Mouse (Mus musculus): ENCODE measurements around the gene Igfbp7. TPM values are rescaled to one million over a fixed set of nuclear protein-coding genes. Genes with fewer than 3 reads are reported as not detected.

Gene Igfbp7
- total and polyA plus RNA-seq, 3 experiments: 0.17 to 0.70 (median 0.35) TPM

DNA sequence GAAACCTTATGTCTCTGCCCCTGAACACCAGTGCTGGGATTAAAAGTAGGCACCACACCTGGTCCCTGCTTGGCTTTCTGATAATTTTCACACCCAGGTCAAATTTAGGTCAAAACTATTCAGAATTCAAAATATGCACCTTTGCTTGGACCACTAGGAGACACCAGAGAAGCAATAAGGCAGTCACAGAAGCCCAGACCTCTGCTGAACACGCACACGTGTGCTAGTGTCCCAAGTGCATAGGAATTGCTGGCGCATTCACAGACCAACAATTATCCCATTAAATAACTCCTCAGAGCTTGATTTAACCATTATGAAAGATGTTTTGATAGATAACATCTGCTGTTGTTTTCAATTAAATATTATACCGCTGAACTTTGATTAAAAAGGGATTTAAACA lies 22.2 kb upstream of the Igfbp7 start:
- in situ Hi-C loops (cut with MboI; ENCODE audit: low pct_ligation_motif_present, low pct_unique_long_range_greater_than_20kb, low sequenced_read_pairs) (no loop called here), dilution Hi-C loops (cut with MboI; ENCODE audit: extremely low pct_ligation_motif_present, extremely low pct_unique_long_range_greater_than_20kb, low sequenced_read_pairs) (no loop called here)
- no peak overlapping the region for H3K4me3 ChIP-seq (replicated peaks in 1 of 3; ENCODE audit: low read depth in 2 of 3, low read length in 2 of 3, poor library complexity in 1 of 3)
- no peaks in the 10 kb centered on the region for H3K27me3 ChIP-seq (replicated peaks)
- TF ChIP-seq MXI1 (IDR thresholded peaks at IDR 0.05; ENCODE audit: low read depth, low read length): no peak
- no peak for TF ChIP-seq ELF1 (IDR thresholded peaks at IDR 0.05; ENCODE audit: low read depth, low read length)
- TF ChIP-seq GABPA (IDR thresholded peaks at IDR 0.05; ENCODE audit: insufficient replicate concordance, low read depth, low read length): no peak
- TF ChIP-seq CTCF (conservative IDR thresholded peaks at IDR 0.05 in 1 of 2, IDR thresholded peaks at IDR 0.05 in 1 of 2; ENCODE audit: low read depth in 2 of 2, low read length in 2 of 2): no peak
- no peak for TF ChIP-seq JUND (conservative IDR thresholded peaks at IDR 0.05; ENCODE audit: low read depth, low read length)
- TF ChIP-seq HCFC1 (IDR thresholded peaks at IDR 0.05; ENCODE audit: low read depth, low read length): no peak
- TF ChIP-seq IRF4 (IDR thresholded peaks at IDR 0.05; ENCODE audit: low read depth, low read length): no peak
- TF ChIP-seq TBP (conservative IDR thresholded peaks at IDR 0.05; ENCODE audit: low read depth, low read length): no peak
- no peak for TF ChIP-seq NELFE (IDR thresholded peaks at IDR 0.05; ENCODE audit: low read depth, low read length)
- no peak for TF ChIP-seq ZC3H11A (IDR thresholded peaks at IDR 0.05; ENCODE audit: low read depth, low read length)
- no peak for TF ChIP-seq MAZ (IDR thresholded peaks at IDR 0.05; ENCODE audit: low read depth, low read length)
- TF ChIP-seq POLR2AphosphoS2 (IDR thresholded peaks at IDR 0.05; ENCODE audit: low read depth, low read length): no peak
- no peak for TF ChIP-seq EP300 (IDR thresholded peaks at IDR 0.05; ENCODE audit: low read length)
- no peak overlapping the region for H3K27ac ChIP-seq (ENCODE audit: insufficient read depth, low read depth)
- peaks cover 0 to 7% of the 10 kb centered on the region in 2 experiments; a peak in 2 of 4 replicates for H3K4me1 ChIP-seq (ENCODE audit: control insufficient read depth in 1 of 2, insufficient read depth in 2 of 2)
- no peak overlapping the region for H3K9ac ChIP-seq (ENCODE audit: insufficient read depth, low read depth)
- no peak overlapping the region for H3K4me2 ChIP-seq (ENCODE audit: insufficient read depth, low read depth, poor library complexity, severe bottlenecking)
- no peaks in the 10 kb centered on the region for H3K79me2 ChIP-seq (replicated peaks; ENCODE audit: control insufficient read depth, extremely low read depth, insufficient read depth, poor library complexity, severe bottlenecking)
- no peaks in the 10 kb centered on the region for H3K36me3 ChIP-seq (replicated peaks in 1 of 2; ENCODE audit: control insufficient read depth in 1 of 2, insufficient read depth in 1 of 2, low read length in 1 of 2)
- H3K9me3 ChIP-seq (replicated peaks; ENCODE audit: low read length): no peaks in the 10 kb centered on the region
- no peak for DNase-seq (ENCODE audit: extremely low read depth)

GRCm38 (mm10) chr5:77428526-77428925 lies 20.7 kb upstream of the Igfbp7 start:
- no peak for DNase-seq (ENCODE audit: extremely low read depth)
- dilution Hi-C loops (cut with MboI; ENCODE audit: extremely low pct_ligation_motif_present, extremely low pct_unique_long_range_greater_than_20kb, low sequenced_read_pairs): no loop called here
- Histone ChIP-seq H3K27me3 (replicated peaks) (no peaks in the 10 kb centered on the region), H3K4me3 (replicated peaks in 1 of 3; ENCODE audit: low read depth in 2 of 3, low read length in 2 of 3, poor library complexity in 1 of 3) (no peak overlapping the region), H3K4me2 (ENCODE audit: insufficient read depth, low read depth, poor library complexity, severe bottlenecking) (no peak overlapping the region), H3K36me3 (replicated peaks in 1 of 2; ENCODE audit: control insufficient read depth in 1 of 2, insufficient read depth in 1 of 2, low read length in 1 of 2) (no peaks in the 10 kb centered on the region), H3K27ac (ENCODE audit: insufficient read depth, low read depth) (no peak overlapping the region), H3K9me3 (replicated peaks; ENCODE audit: low read length) (no peaks in the 10 kb centered on the region), H3K79me2 (replicated peaks; ENCODE audit: control insufficient read depth, extremely low read depth, insufficient read depth, poor library complexity, severe bottlenecking) (no peaks in the 10 kb centered on the region), H3K9ac (ENCODE audit: insufficient read depth, low read depth) (no peak overlapping the region), H3K4me1 (ENCODE audit: control insufficient read depth in 1 of 2, insufficient read depth in 2 of 2) (peaks cover 0 to 1% of the 10 kb centered on the region in 2 experiments; a peak in 1 of 4 replicates)
- in situ Hi-C loops (cut with MboI; ENCODE audit: low pct_ligation_motif_present, low pct_unique_long_range_greater_than_20kb, low sequenced_read_pairs): no loop called here
- TF ChIP-seq TCF12 (IDR thresholded peaks at IDR 0.05; ENCODE audit: low read depth, low read length) (no peak), IRF4 (IDR thresholded peaks at IDR 0.05; ENCODE audit: low read depth, low read length) (no peak), ETS1 (conservative IDR thresholded peaks at IDR 0.05; ENCODE audit: low read depth, low read length) (no peak)

DNA sequence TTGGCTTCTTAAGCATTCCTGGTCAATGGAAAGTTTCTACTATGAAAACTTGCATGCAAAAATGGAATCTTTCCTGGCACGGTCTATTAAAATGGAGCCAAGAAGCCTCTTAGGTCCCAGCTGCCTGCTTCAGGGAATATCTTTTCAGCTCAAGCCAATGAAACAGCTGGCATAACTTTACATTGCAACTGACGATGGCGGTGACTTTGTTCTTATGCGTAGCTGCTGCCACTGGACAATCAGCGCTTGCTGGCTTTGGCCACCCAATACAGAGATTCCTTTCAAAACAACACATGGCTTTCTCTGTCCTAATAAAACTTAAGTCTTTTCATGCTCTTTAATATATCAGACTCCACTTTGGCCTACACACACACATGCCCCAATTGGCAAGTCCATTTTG lies 20.1 kb upstream of the Igfbp7 start:
- dilution Hi-C loops (cut with MboI; ENCODE audit: extremely low pct_ligation_motif_present, extremely low pct_unique_long_range_greater_than_20kb, low sequenced_read_pairs): no loop called here
- no peaks in the 10 kb centered on the region for H3K27me3 ChIP-seq (replicated peaks)

More for the DNA sequence above, 20.1 kb upstream of the Igfbp7 start:
- Histone ChIP-seq H3K27ac (ENCODE audit: insufficient read depth, low read depth) (no peak overlapping the region), H3K4me3 (replicated peaks in 1 of 3; ENCODE audit: low read depth in 2 of 3, low read length in 2 of 3, poor library complexity in 1 of 3) (no peak overlapping the region), H3K4me1 (ENCODE audit: control insufficient read depth in 1 of 2, insufficient read depth in 2 of 2) (no peaks in the 10 kb centered on the region), H3K4me2 (ENCODE audit: insufficient read depth, low read depth, poor library complexity, severe bottlenecking) (no peak overlapping the region), H3K9ac (ENCODE audit: insufficient read depth, low read depth) (no peak overlapping the region), H3K9me3 (replicated peaks; ENCODE audit: low read length) (no peaks in the 10 kb centered on the region), H3K36me3 (replicated peaks in 1 of 2; ENCODE audit: control insufficient read depth in 1 of 2, insufficient read depth in 1 of 2, low read length in 1 of 2) (no peaks in the 10 kb centered on the region), H3K79me2 (replicated peaks; ENCODE audit: control insufficient read depth, extremely low read depth, insufficient read depth, poor library complexity, severe bottlenecking) (no peaks in the 10 kb centered on the region)
- no peak for DNase-seq (ENCODE audit: extremely low read depth)
- in situ Hi-C loops (cut with MboI; ENCODE audit: low pct_ligation_motif_present, low pct_unique_long_range_greater_than_20kb, low sequenced_read_pairs): no loop called here
- TF ChIP-seq ETS1 (conservative IDR thresholded peaks at IDR 0.05; ENCODE audit: low read depth, low read length) (no peak), KAT2A (IDR thresholded peaks at IDR 0.05; ENCODE audit: insufficient replicate concordance, low read length) (no peak), ZKSCAN1 (IDR thresholded peaks at IDR 0.05; ENCODE audit: borderline replicate concordance, low read depth, low read length) (no peak), MAZ (IDR thresholded peaks at IDR 0.05; ENCODE audit: low read depth, low read length) (no peak), JUN (IDR thresholded peaks at IDR 0.05; ENCODE audit: insufficient read depth, low read depth, low read length) (no peak), POLR2A (IDR thresholded peaks at IDR 0.05; ENCODE audit: low read depth, low read length) (no peak), HCFC1 (IDR thresholded peaks at IDR 0.05; ENCODE audit: low read depth, low read length) (no peak), MAX (IDR thresholded peaks at IDR 0.05; ENCODE audit: low read length) (no peak), RCOR1 (conservative IDR thresholded peaks at IDR 0.05; ENCODE audit: low read depth, low read length) (no peak), MYC (IDR thresholded peaks at IDR 0.05; ENCODE audit: low read depth, low read length) (no peak), JUND (conservative IDR thresholded peaks at IDR 0.05; ENCODE audit: low read depth, low read length) (no peak), MEF2A (IDR thresholded peaks at IDR 0.05; ENCODE audit: borderline replicate concordance, low read depth, low read length) (no peak), USF1 (IDR thresholded peaks at IDR 0.05; ENCODE audit: low read depth, low read length) (no peak), PAX5 (IDR thresholded peaks at IDR 0.05; ENCODE audit: low read length) (no peak), POLR2AphosphoS2 (IDR thresholded peaks at IDR 0.05; ENCODE audit: low read depth, low read length) (no peak), CHD2 (IDR thresholded peaks at IDR 0.05; ENCODE audit: low read length) (no peak)

Data from CH12.LX (cell line).